Mouse (Mus musculus) stomach, postnatal 0 days (tissue): ENCODE data around the gene Dnase1.

Experiments
- CTCF ChIP-seq: IDR thresholded peaks from 2 replicates; pipeline ENCODE4 v1.5.1; 2016; ENCODE audit warnings: antibody characterized with exemption, low read depth, mild to moderate bottlenecking, moderate library complexity
- EP300 ChIP-seq: optimal IDR thresholded peaks from 2 replicates; pipeline ENCODE3; 2016; ENCODE audit warnings: antibody characterized with exemption

DNA sequence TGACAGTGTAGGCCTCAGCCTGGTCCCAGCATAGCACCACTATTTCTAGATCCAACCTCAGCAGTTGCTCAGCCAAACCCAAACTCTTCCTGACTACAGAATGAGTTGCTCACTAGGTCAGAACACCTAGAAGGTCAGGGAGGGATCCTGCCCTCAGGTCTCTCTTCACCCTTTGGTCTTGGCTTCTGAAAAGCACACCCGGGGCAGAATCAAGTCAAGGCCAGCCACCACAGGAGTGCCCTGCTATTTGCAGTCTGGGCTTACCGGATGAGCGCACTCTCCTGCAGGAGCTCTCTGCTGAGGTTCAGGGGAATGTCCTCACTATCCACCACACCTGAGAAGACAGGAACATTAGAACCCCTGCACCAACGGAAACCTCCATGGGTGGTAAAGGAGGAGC, 15.9 kb downstream of the Dnase1 start:
- TF ChIP-seq CTCF: no peak
- TF ChIP-seq EP300: no peak
